Mouse (Mus musculus): ENCODE measurements at regions not wholly inside any gene's neighbourhood (a gene's known extent, or its start where the extent isn't known, plus 50 kb on each side); places are given as distances from the start of the nearest gene placed in this dataset.

DNA sequence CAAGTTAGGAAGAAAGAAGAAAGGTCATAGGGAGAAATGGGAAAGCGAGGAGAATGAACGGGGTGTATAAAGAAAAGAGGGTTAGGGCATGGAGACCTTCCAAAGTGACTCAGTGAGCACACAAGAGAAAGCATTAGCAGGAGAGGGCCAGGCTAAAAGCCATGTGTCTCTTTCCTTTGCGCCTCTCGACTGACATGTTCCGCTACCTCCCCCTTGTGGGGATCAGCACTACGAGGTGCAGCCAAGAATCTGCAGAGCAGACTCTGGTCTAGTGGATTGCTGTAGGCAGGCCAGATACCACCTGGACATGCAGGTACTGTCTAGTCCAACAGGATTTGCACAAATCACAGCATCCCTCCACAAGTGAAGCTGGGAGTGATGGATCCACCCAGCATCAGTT lies 54.0 kb downstream of the Kcna5 start:
- in situ Hi-C loops (cut with MboI; ENCODE audit: low sequenced_read_pairs), result loop anchor here (25.0 kb wide), 1 partner anchor 319 kb away; the partner anchor contains the start of gene Ntf3

- in situ Hi-C loops (cut with MboI; ENCODE audit: low sequenced_read_pairs), result loop anchor here (25.0 kb wide), 1 partner anchor 315 kb away; the partner anchor contains the start of gene Ntf3
Measured at GRCm38 (mm10) chr6:126477506-126477905, 57.7 kb downstream of the Kcna5 start.

- in situ Hi-C loops (cut with MboI; ENCODE audit: low sequenced_read_pairs), result loop anchor here (25.0 kb wide), 1 partner anchor 314 kb away; the partner anchor contains the start of gene Ntf3
Measured at GRCm38 (mm10) chr6:126476758-126477157, 58.5 kb downstream of the Kcna5 start.

- in situ Hi-C loops (cut with MboI; ENCODE audit: low sequenced_read_pairs), result loop anchor here (25.0 kb wide), 1 partner anchor 313 kb away; the partner anchor contains the start of gene Ntf3
Measured at GRCm38 (mm10) chr6:126475555-126475954, 59.7 kb downstream of the Kcna5 start.

- in situ Hi-C loops (cut with MboI; ENCODE audit: low sequenced_read_pairs), result no loop called here
Measured at GRCm38 (mm10) chr6:126453751-126454150, 81.5 kb downstream of the Kcna5 start.

GRCm38 (mm10) chr6:126445519-126445918 lies 89.7 kb downstream of the Kcna5 start:
- in situ Hi-C loops (cut with MboI; ENCODE audit: low sequenced_read_pairs), result no loop called here

DNA sequence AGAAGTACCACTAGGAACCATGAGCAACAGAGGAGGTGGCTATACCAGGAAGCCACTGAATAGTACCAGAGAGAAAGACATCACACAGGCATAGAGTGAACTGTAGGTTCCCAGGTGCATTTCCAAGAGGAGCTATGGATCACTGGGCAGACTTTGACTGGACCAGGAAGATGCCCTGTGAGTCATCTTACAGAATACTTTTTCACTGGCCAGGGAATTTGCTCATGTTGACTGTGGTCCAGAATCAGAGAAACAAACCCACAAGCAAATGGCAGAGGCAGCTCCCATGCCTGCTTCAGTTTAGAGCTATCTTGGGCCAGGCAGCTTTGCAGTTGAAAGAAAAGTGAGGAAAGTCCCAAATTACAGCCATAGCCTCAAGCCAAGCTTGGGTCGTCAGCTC lies 95.0 kb downstream of the Kcna5 start:
- in situ Hi-C loops (cut with MboI; ENCODE audit: low sequenced_read_pairs), result no loop called here

GRCm38 (mm10) chr6:126437976-126438736 lies 97.1 kb downstream of the Kcna5 start:
- in situ Hi-C loops (cut with MboI; ENCODE audit: low sequenced_read_pairs), result no loop called here

GRCm38 (mm10) chr6:126427208-126427607 lies 108.0 kb downstream of the Kcna5 start:
- in situ Hi-C loops (cut with MboI; ENCODE audit: low sequenced_read_pairs), result no loop called here

DNA sequence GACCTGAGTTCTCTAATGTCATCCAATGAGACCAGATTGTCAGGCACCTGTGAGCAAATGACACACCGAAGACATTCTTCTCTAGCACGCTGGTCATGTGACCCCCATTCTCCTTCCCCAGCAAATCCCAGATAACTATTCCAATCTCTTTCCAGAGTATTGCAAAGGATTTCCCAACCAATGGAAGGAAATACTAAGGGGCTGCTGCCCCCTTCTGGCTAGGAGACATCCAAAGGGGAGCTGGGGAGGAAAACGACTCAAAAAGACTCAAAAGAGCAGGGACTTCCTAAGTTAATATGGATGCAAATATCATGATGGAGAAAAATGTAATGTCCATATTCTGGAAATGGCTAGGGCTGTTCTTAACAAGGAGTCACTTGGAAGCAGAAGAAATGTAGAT lies 129.5 kb downstream of the Kcna5 start:
- in situ Hi-C loops (cut with MboI; ENCODE audit: low sequenced_read_pairs), result no loop called here

GRCm38 (mm10) chr6:126404331-126405070 lies 130.7 kb downstream of the Kcna5 start:
- in situ Hi-C loops (cut with MboI; ENCODE audit: low sequenced_read_pairs), result no loop called here

DNA sequence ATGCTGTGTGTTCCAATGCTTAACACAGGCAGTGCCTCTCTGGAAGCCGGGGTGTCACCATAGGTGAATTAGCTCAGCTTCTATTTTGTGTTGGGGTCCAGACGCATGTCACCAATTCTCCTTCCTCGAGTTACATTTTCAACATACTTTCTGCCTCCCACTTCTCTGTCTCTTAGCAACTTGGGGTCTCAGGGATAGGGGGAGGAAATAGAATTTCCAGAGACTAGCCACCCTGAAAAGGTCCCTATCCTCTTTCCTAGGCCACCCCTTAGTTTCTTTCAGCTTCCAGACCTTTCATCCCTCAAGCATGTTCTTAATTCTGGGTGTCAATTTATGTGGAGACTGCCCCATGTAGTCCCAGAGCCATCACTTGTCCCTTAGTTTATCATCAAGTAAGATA lies 135.6 kb downstream of the Kcna5 start:
- in situ Hi-C loops (cut with MboI; ENCODE audit: low sequenced_read_pairs), result no loop called here

GRCm38 (mm10) chr6:126398641-126399040 lies 136.6 kb downstream of the Kcna5 start:
- in situ Hi-C loops (cut with MboI; ENCODE audit: low sequenced_read_pairs), result no loop called here

GRCm38 (mm10) chr6:126395015-126395414 lies 140.2 kb downstream of the Kcna5 start:
- in situ Hi-C loops (cut with MboI; ENCODE audit: low sequenced_read_pairs), result no loop called here

DNA sequence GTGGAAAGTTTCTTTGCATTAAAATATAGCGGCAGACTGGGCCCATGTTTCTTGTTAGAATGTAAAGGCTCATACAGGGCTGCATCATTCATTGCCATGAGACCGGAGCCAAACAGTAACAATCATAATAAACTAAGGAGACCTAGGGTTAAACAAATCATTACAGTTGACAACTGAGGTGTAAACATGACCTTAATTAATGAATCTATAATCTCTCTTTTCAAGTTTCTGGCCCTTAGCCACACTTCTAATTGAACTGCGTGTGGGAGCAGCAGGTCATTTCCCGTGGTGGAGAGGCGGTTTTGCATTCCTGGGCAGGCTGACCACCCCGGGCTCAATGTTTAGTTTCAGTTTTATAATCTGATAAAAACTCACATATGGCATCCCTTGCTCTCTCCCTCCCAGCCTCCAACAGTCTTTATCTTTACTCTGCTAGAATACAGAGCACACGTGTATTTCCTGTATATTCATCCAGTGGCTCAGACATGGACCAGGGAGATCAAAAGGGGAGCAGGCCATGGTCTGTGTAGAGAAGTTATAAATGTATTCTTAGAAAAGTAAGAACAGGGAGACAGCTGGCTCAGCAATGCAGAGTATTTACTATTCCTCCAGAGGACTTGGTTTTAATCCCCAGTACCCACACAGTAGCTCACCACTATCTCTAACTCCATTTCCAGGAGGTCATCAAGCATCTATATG lies 141.0 kb downstream of the Kcna5 start:
- in situ Hi-C loops (cut with MboI; ENCODE audit: low sequenced_read_pairs), result no loop called here

DNA sequence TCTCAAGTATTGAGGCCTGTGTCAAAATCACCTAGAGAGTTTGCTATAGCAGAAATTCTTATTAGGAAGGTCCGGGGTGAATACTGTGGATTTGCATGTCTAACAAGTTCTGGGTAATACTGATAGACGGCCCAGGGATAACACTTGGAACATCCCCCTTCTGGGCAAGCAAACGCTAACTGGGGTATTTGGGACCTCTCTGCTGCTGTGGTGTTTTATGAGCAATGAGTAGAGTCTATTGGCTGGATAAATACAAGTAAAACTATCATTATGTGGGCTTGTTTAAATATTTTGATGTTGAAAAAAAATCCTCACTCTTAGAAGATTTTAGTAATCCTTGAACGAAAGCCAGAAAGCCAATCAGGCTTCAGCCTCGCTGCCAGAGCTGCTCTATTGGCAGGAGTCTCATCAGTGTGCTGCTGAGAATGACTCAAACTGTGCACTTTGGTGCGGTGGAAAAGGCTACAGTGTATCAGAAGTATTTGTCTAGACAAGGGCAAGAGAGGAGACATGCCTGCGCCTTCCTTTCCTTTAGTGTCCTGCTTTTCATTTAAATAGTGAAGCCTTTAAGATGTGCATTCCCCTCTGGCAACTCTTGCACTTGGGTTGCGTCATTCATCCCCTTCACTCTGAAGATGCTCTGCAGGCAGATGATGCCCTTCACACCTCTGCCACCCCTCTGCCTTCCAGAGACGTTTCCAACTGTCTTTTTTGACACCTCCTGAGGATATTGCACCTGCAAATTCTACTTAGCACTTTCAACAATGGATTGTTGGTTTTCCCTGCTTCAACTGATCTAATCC lies 150.8 kb downstream of the Kcna5 start:
- in situ Hi-C loops (cut with MboI; ENCODE audit: low sequenced_read_pairs), result no loop called here

- in situ Hi-C loops (cut with MboI; ENCODE audit: low sequenced_read_pairs), result no loop called here
Measured at GRCm38 (mm10) chr6:126377216-126377615, 158.0 kb downstream of the Kcna5 start.

- in situ Hi-C loops (cut with MboI; ENCODE audit: low sequenced_read_pairs), result no loop called here
Measured at GRCm38 (mm10) chr6:126374970-126375620, 160.1 kb downstream of the Kcna5 start.

- in situ Hi-C loops (cut with MboI; ENCODE audit: low sequenced_read_pairs), result no loop called here
Measured at GRCm38 (mm10) chr6:126371971-126372370, 163.2 kb downstream of the Kcna5 start.

DNA sequence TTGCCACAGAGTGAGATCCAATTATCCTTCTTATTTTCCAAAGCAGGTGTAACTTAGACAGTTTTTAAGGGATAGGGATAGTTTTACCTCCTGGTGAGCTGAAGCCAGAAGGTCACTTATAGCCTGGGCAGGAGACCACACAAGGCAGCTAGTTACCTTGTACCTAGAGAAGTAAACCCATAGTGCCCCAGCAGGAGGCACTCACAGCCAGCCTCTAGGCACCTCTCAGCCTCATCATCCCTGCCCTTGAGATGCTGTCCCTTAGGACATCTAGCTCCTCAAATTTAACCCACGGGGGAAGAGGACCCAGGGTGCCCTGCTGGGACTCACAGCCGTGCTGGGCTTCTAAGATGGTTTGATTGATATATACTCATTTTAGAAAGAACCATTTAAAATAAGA lies 163.7 kb downstream of the Kcna5 start:
- in situ Hi-C loops (cut with MboI; ENCODE audit: low sequenced_read_pairs), result no loop called here

Measured in CH12F3 (cell line).